Mouse (Mus musculus) adrenal gland, adult 8-10 months (tissue): ENCODE measurements around the gene Defb18. TPM values are rescaled to one million over a fixed set of nuclear protein-coding genes. Genes with fewer than 3 reads are reported as not detected.
"Not testable (repeated sequence)": the region's sequence is repeated elsewhere in the genome, so short reads cannot be mapped to it uniquely, and the experiment has no call there.

Experiments used
- DNase-seq: peaks from one replicate; pipeline ENCODE4 v3.0.0; 2022
- total RNA-seq, 4 experiments: library from RNA; stranded (reverse); gene quantifications; 2 replicates each; pipeline ENCODE4 v1.2.4; 2022

Gene Defb18
- total RNA-seq: not detected

GRCm38 (mm10) chr1:18237343-18237742 is at the start of gene Defb18:
TSS of gene Defb18 (minus strand) at chr1:18237443.
- DNase-seq: no peak

GRCm38 (mm10) chr1:18271095-18271494 is 33.9 kb upstream of the Defb18 start:
- DNase-seq: no peak

GRCm38 (mm10) chr1:18268845-18269244 is 31.6 kb upstream of the Defb18 start:
- no peak for DNase-seq

GRCm38 (mm10) chr1:18265038-18265437 is 27.8 kb upstream of the Defb18 start, which contains the start of gene Defb41:
TSS of gene Defb41 (minus strand) at chr1:18265138.
- DNase-seq: no peak

DNA sequence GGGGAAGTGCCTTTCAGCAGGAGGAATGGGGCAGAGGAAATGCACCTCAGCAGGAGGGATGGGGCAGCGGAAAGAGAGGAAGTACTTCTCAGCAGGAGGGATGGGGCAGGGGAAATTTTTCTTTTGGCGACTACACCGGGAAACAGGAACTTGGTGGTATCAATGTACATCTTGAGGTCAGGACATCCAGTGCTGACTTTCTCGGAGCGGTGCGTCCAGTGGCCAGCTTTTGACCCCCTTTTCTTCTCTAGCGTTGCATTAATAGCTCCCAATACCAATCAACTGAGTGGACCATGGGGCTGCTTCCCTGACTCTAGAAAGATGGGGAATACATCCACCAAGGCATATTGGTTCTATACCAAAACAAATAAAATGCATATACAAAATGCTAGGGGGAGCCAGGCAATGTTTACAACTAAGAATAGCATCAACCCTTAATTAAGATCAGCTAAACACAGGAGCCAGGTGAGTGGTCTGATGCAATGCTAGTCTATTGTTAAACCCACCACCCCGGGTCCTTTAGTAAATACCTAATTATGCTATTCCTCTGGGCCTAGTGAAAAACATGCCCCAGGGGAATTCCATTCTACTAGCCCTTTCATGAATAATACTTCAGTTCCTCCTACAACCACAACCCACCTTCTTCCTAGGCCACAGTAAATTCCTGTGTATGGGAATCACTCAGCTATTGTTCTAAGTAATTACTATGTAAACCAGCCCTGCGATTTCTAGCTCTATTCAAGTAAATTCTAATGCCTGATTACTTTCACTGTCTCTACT is 8.7 kb upstream of the Defb18 start:
- not testable (repeated sequence) for DNase-seq

DNA sequence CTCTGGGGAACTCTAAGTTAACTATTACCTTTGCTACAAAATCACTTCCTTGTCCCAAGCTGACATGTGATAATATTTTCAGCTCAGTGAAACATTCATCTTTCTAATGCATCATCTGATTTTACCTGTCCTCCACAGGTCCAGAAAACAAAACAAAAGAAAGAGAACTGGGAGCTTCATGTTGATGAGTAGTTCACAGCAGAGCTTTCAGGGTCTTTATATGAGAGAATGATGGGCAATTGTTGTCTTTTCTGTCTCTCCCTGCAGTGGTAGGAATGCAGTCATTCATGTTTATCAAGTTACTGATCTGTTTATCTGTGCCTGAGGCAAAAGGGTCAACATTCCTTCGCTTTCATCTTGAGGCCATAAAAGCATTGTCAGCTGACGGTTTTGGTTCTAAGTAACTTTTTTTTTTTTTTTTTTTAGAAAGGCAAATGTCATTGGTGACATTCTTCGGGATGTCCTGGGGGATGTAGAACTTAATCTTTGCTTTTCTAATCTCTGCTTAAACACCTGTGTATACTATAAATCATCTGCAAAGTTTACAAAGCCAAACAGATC is 13.8 kb downstream of the Defb18 start:
- DNase-seq: no peak

DNA sequence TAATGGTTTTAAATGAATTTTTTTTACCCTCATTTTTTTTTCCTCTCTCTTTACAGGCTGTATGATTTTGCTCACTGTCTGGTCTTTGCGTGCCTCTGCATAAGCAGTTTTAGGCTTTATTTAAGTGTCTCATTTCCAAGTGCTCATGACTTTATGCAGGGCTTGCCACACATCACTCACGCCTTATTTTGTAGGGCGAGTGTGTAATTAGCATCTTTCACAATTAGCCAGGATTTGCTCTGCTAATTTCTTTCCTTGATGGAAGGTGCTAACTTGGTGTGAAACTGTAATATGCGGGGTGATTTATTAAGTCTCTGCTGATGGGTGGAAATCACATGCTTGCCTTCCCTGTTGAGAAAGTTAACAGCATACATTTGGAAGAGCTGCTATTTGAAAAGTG is 45.5 kb downstream of the Defb18 start:
- DNase-seq: no peak

GRCm38 (mm10) chr1:18190714-18191712 is 46.2 kb downstream of the Defb18 start:
- no peak for DNase-seq

Other genes starting within 250 kb of the Defb18 start
- gene Crisp4, start 91.5 kb downstream of the Defb18 start, total RNA-seq: not detected
- not detected for gene Defb41, start 27.7 kb upstream of the Defb18 start, total RNA-seq